Mouse (Mus musculus) brain, embryonic 18.5 days (tissue): ENCODE results near the gene Sapcd2.
"Not testable (repeated sequence)": the region's sequence is repeated elsewhere in the genome, so short reads cannot be mapped to it uniquely, and the experiment has no call there.

ENCODE experiments used
- DNase-seq: peaks from one replicate; pipeline ENCODE4 v3.0.0-alpha.2; 2012; ENCODE audit warnings: low read depth, low spot score

Gene Sapcd2

DNA sequence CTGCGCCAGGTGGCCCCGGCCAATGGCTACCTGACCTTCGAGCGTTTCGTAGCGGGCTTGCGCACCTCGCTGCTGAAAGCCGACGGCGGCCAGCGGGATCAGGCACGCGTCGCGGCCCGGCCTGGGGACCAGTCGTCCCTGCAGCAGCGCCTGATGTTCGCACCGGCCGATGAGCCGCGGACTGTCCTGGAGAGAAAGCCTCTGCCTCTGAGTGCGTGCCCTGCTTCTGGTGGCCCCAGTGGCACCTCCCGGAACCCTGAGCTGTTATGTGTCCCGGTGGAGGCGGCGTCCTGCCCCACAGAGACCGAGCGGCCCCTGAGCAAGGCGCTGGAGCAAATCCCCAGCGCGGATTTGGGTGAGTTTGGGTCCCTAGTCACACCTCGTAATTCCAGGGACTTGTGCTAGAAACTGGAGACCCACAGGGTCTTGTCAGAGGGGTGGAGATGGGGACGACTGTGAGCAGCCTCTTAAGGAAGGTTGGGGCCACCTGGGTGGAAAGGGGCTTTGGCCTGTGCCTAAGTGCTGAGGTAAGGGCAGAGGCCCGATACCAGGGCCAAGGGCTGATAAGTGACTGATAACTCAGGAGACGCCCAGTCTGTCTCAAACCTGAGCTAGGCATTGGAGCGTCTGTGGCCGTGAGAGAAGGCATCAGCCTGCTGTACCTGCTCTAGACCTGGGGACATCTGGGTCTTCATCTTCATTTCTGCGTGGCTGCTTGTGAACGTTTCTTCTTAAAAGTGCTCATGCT, 697 bp downstream of the Sapcd2 start:
- DNase-seq, result no peak

GRCm38 (mm10) chr2:25373431-25373830, 1.3 kb downstream of the Sapcd2 start:
- DNase-seq, result no peak

DNA sequence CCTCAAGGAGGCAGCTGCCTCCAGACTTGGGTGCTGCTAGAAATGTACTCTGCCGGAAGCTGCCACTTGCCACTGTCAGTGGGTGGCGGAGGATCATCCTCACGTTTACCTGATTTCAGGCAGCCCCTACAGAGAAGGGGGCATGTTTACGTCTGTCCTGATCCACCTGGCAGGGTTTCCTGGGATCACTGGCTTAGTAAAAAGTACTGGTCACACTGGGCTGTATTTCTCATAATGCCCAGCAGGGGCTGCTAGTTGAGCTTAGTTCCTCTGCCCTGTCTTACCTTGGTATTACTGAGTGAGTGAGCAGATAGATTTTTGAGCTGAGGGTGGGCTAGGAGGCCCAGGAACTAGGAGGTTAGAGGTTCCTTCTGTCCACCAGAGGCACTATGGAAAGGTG, 4.5 kb downstream of the Sapcd2 start:
- DNase-seq, result no peak

DNA sequence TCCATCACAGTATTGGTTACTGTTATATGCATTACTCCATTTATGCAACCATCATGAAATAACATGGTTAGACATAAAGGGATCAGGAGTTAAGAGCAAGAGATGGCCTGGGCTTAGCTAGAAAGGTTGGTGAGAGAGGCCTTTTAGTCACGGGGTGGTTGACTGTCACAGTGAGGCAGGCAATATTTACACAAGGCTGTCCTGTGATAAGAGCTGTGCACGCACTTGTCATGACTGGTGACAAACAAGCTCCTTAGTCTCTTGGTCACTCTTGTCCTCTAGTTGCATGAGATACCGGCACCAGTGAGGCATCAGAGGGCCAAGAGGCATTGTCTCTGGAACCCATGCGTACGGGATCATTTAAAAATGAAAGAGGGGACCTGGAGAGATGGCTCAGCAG, 12.4 kb downstream of the Sapcd2 start:
- DNase-seq, result no peak

DNA sequence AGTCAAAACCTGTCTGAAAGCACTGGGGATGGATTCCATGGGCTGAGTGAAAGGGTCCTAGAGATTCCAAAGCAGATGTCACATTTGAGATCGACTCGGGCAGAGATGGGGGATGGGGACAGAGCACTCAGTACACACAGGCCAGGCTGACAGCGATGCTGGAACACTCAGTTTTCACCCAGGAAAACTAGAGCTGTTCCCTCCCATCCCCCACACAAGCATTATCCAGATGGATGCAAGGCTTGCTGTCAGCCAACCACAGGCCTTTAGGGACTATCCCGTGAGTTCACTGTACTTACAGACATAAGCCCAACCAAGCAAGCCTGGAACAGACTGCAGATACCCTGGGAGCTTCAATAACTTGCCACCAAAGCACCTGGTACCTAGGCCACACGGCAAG, 19.1 kb downstream of the Sapcd2 start:
- no peak for DNase-seq

DNA sequence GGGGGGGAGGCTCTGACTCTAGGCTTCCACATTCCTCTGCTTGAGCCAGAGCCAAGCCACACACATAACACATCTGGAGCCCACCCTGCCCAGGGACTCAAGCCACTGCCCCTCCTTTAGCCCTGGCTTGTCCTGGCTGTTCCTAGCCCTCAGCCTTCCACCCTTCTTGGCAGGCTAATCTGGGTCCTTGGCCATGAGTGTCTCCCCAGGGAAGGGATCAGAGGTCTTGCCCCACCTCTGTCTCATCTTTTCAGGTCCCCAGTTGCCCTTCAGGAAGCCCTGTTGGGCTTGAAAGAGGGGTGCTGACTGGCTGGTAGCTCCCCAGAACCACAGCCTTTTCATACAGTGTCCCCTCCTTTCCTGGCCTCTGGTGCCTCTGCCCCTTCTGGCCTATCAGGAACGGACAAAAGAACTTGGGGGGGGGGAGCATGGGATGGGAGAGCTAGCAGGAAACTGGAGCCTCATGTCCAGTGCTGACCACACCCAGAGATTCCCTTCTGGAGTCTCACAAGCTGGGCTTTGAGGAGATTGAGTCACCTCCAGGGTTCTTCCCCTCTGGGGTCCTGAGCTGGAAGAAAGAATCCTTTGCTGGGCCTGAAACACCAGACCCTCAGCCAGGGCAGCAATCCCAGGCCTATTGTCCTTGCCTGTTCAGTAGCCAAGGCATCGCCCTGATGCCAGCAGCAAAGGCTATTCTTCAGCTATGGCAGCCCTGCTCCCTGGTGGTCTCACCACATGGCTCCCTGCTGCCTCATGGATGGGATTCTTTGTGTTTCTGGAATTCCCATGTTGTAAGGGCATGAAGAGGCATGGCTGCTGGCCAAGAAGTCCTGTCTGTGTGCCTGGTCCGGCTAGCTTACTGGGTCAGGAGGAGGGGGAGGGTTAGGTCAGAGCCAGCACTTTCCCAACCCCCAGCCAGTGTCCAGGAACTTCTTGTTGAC, 22.4 kb downstream of the Sapcd2 start:
- peak; percentile 51 for DNase-seq

DNA sequence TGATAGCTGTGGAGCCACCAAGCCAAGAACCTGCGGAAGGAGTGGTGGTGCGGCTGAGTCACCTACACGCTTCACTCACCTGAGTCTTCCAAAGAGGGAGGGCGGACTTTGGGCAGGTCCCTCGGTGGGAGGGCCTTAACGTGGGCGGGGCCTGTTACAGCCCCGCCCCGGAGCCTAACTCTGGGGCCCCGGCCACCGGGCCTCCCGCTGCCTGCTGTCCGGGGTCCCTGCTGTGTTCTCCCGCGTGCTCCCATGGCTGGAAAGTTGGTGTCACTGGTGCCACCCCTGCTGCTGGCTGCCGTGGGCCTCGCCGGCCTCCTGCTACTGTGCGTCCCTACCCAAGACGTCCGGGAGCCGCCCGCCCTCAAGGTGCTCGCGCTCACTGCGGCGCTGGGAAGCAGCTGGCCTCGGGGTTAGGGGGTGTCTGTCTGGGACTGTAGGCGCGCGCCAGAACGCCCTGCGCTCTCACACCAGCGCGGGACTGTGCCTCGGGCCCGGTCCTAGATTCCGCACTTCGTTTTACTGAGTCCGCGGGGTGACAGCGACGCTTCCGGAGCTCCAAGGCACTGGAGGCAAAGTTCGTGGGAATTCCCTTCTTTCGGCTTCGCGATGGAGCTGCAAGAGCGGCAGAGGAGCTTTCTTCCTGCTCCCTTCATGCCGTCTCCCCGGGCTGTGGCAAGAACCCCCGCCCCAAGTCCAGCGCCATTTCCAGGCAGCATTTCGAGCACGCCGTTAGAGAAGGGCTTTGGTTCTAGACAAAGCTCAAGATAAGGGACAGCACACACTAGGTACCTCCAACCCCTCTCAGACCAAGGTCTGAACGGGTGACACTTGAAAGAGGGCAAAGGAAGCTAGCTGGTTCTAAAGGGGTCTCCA, 23.8 kb downstream of the Sapcd2 start, which contains the start of gene Entpd2:
TSS of gene Entpd2 (plus strand) at position 154 of the 876 bp plus-strand sequence.
- DNase-seq, result no peak

DNA sequence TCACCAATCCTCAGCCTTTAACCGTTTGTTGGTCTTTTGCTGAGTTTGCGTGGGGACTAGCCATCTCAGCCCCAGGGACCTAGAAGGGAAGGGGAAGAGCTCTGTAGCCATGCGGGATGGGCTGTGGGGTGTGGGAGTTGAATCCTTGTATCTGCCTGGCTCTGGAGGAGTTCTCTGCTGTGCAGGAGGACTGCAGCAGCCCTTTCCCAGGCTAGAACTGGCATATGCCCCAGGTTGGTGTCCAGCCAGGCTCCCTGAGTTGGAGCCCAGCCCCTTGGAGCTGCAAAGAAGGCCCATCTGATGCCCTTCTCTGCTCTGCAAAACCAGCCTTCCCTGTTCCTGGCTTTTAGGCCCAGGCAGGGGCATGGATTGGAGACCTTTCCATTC, 24.5 kb downstream of the Sapcd2 start:
- no peak for DNase-seq

DNA sequence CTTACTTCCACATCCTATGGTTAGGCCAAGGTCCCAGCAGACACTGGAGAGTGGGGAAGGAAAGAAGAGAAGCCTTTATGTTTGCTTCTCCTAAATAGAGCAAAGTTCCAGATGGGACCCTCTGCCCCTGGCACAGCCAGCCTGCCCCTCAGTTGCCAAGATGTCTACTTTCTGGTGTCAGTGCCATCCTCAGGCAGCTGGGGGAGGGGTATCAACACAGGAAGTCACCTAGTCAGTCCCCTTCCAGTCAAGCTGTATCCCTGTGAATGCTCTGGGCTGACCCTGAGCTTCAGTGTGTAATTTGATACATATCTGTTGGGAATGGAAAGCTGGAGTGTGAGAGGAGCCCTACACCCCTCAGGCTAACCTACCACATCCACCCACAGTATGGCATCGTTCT, 24.9 kb downstream of the Sapcd2 start:
- DNase-seq, result no peak

DNA sequence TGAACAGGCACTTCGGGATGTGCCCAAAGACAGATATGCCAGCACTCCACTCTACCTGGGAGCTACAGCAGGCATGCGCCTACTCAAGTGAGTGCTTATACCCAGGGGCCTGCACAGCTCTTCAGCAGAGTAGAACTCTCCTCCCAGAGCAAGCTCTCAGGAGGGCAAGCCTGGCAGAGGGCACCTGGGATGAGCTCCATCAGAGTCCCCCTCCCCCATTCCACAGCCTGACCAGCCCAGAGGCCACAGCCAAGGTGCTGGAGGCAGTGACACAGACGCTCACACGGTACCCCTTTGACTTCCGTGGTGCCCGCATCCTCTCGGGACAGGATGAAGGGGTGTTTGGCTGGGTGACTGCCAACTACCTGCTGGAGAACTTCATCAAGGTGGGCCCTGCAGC, 25.9 kb downstream of the Sapcd2 start:
- no peak for DNase-seq

- no peak for DNase-seq
Measured at GRCm38 (mm10) chr2:25399051-25399450, 26.9 kb downstream of the Sapcd2 start, which contains the start of gene Npdc1. Gene Npdc1, plus strand, starts transcription at chr2:25399351.

DNA sequence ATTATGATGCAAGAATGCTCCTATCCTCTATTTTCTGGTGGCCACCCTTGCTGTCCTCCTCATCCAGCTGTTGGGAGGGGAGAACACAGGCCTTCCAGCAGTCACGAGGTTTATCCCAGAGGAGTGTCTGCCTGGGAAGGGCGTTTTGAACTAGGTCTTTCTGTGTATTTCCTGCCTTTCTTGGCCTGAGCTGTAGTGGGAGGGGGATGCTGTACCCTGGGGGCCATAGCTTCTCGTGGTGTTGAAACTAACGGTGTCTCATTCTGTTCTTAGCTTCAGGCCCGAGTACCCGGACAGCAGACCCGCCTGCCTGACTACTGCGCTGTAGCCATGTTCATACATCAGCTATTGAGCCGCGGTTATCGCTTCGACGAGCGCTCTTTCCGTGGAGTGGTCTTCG, 28.2 kb downstream of the Sapcd2 start:
- DNase-seq, result no peak

DNA sequence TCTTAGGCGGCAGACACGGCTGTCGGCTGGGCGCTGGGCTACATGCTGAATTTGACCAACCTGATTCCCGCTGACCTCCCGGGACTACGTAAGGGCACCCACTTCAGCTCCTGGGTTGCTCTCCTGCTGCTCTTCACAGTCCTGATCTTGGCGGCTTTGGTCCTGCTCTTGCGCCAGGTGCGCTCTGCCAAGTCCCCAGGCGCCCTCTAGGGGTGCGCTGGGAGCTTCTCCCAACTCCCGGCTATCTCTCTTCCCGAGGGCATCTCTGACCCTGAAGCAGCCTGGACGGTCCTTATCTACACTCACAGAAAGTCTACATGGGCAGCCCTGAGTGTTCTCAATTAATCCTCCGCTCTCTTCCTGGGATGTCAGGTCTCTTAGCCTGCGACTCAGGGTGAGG, 28.6 kb downstream of the Sapcd2 start:
- no peak for DNase-seq

- DNase-seq, result no peak
Measured at GRCm38 (mm10) chr2:25402377-25402971, 30.4 kb downstream of the Sapcd2 start.

- DNase-seq, result peak; percentile 79
Measured at GRCm38 (mm10) chr2:25402972-25403601, 31.0 kb downstream of the Sapcd2 start.

GRCm38 (mm10) chr2:25403994-25404393, 31.9 kb downstream of the Sapcd2 start:
- DNase-seq, result no peak

DNA sequence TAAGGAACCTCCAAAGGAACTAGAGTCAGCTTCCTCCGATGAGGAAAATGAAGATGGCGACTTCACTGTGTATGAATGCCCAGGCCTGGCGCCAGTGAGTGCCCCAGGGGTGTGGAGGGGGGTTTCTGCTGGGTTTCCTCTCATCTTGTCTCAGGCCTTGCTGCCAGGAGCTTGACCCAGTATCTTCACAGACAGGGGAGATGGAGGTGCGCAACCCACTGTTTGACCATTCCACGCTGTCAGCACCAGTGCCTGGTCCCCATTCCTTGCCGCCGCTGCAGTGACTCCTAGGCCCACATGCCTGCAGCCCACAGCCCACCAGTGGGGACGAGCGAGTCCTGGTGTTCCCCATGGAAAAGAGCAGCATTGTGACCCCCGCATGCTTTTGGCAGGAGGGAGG, 36.8 kb downstream of the Sapcd2 start:
- DNase-seq, result no peak

- not testable (repeated sequence) for DNase-seq
Measured at GRCm38 (mm10) chr2:25413436-25413835, 41.3 kb downstream of the Sapcd2 start.

GRCm38 (mm10) chr2:25417426-25417825, 45.3 kb downstream of the Sapcd2 start:
- no peak for DNase-seq

GRCm38 (mm10) chr2:25421896-25422295, 49.8 kb downstream of the Sapcd2 start:
- DNase-seq, result no peak
